Mouse (Mus musculus): ENCODE results near the gene Nedd9.

- TF ChIP-seq CTCF (IDR thresholded peaks at IDR 0.05; ENCODE audit: low read depth, low read length): no peak
- no peak for TF ChIP-seq POLR2A (IDR thresholded peaks at IDR 0.05; ENCODE audit: borderline replicate concordance, low read depth, low read length)
Measured at GRCm38 (mm10) chr13:41410191-41411074, 76.7 kb downstream of the Nedd9 start.

All from bone marrow macrophage, adult 2 months (primary cell).